Mouse (Mus musculus) kidney, postnatal 4 days (tissue): ENCODE results near the gene Cfi.

Experiments
- DNase-seq, 2 experiments: peaks; one replicate each; pipeline ENCODE4 v3.0.0; 2021; ENCODE audit warnings: mixed read lengths in 2 of 2

Cfi gene

GRCm38 (mm10) chr3:129835388-129835934 is at the start of gene Cfi:
TSS of gene Cfi (plus strand) at chr3:129835884.
- peak in 1 of 2 experiments; percentile 14 for DNase-seq

- DNase-seq = peak; percentile 19 to 42
Observed at GRCm38 (mm10) chr3:129793801-129794200, 41.9 kb upstream of the Cfi start.

- no peak for DNase-seq
Observed at GRCm38 (mm10) chr3:129797341-129797740, 38.3 kb upstream of the Cfi start.

- DNase-seq = no peak
Observed at GRCm38 (mm10) chr3:129798551-129798950, 37.1 kb upstream of the Cfi start.

GRCm38 (mm10) chr3:129799011-129799410 is 36.7 kb upstream of the Cfi start:
- no peak for DNase-seq

GRCm38 (mm10) chr3:129803765-129804164 is 31.9 kb upstream of the Cfi start, which contains the start of gene Lrit3:
TSS of gene Lrit3 (minus strand) at chr3:129804030.
- no peak for DNase-seq

- no peak for DNase-seq
Observed at GRCm38 (mm10) chr3:129820847-129821246, 14.8 kb upstream of the Cfi start.

- DNase-seq = peak; percentile 30 to 50
Observed at GRCm38 (mm10) chr3:129821736-129822135, 13.9 kb upstream of the Cfi start.

- DNase-seq = no peak
Observed at GRCm38 (mm10) chr3:129822206-129822775, 13.4 kb upstream of the Cfi start, which contains the start of gene Rrh. TSS of gene Rrh (minus strand) at chr3:129822587.

- DNase-seq = no peak
Observed at GRCm38 (mm10) chr3:129823293-129823692, 12.4 kb upstream of the Cfi start.

GRCm38 (mm10) chr3:129824146-129824545 is 11.5 kb upstream of the Cfi start:
- no peak for DNase-seq

- no peak for DNase-seq
Observed at GRCm38 (mm10) chr3:129824891-129825290, 10.8 kb upstream of the Cfi start.

GRCm38 (mm10) chr3:129826691-129827090 is 9.0 kb upstream of the Cfi start:
- DNase-seq = no peak

GRCm38 (mm10) chr3:129827691-129828090 is 8.0 kb upstream of the Cfi start:
- no peak for DNase-seq

GRCm38 (mm10) chr3:129830626-129831025 is 5.1 kb upstream of the Cfi start:
- peak in 1 of 2 experiments; percentile 63 for DNase-seq

GRCm38 (mm10) chr3:129831035-129831568 is 4.6 kb upstream of the Cfi start, which contains the start of gene Gar1:
TSS of gene Gar1 (minus strand) at chr3:129831396.
- DNase-seq = peak; percentile 97 to 98

GRCm38 (mm10) chr3:129836051-129836697 is 490 bp downstream of the Cfi start:
- peak; percentile 30 to 66 for DNase-seq

GRCm38 (mm10) chr3:129836965-129837364 is 1.3 kb downstream of the Cfi start:
- DNase-seq = no peak

- DNase-seq = no peak
Observed at GRCm38 (mm10) chr3:129838017-129838416, 2.3 kb downstream of the Cfi start.

GRCm38 (mm10) chr3:129845868-129846267 is 10.2 kb downstream of the Cfi start:
- DNase-seq = no peak

- DNase-seq = no peak
Observed at GRCm38 (mm10) chr3:129846846-129847245, 11.2 kb downstream of the Cfi start.

GRCm38 (mm10) chr3:129862592-129862991 is 26.9 kb downstream of the Cfi start:
- DNase-seq = no peak

- peak; percentile 73 to 80 for DNase-seq
Observed at GRCm38 (mm10) chr3:129863698-129864097, 28.0 kb downstream of the Cfi start.

GRCm38 (mm10) chr3:129877327-129877726 is 41.6 kb downstream of the Cfi start:
- no peak for DNase-seq
